8 mouse cellular contexts compared by ENCODE assay signal in the genomic region with DNA sequence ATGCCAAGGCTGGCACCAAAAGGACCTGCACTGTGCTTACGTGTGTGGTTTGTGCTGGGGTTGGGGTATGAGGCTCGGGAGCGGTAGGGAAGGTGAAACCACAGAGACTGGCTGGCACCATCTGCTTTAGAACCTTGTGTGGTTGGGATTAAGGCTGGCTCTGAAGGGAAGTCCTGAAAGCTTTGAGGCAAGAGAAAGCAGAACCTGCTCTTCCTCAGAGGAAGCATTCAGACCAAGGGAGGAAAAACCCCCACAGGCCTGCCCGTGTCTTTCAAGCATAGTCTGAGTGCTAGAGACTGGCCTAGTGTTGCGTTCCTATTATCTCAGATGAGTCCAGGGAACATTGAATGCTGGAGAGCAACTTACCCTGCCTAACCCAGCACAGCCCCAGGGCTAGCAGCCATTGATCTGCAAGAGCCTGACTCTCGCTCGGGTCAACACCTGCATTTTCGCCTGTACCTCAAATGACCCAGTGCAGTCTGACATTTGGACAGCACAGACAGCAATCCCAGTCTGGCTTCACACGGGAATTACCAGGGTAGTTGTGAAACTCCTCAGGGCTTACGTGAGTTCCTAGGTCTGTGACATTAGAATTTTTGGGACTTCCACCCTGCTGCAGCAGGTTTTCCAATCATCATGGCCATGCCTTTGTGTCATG. TPM values are rescaled to one million over a fixed set of nuclear protein-coding genes. Genes with fewer than 3 reads are reported as not detected.
DNase-seq lines count a peak whose midpoint lies in the region; ATAC-seq lines count a peak whose summit lies in the region.

No protein-coding gene starts in this region.

- H3K36me3 ChIP-seq in kidney, embryonic 16.5 days (ENCODE audit: insufficient read depth, low read length): no peaks in the 10 kb centered on the region
- H3K36me3 ChIP-seq in hindbrain, embryonic 11.5 days (ENCODE audit: control insufficient read depth, insufficient read depth, low read length): no peaks in the 10 kb centered on the region
- H3K36me3 ChIP-seq in midbrain, embryonic 16.5 days (ENCODE audit: control insufficient read depth, insufficient read depth, low read length): no peaks in the 10 kb centered on the region

- 79% methylated on average over 10 of the region's 10 CpGs for WGBS in kidney, embryonic 16.5 days
- WGBS in hindbrain, embryonic 11.5 days: 82% methylated on average over 10 of the region's 10 CpGs
- WGBS in midbrain, embryonic 16.5 days: 82% methylated on average over 10 of the region's 10 CpGs

- H3K27me3 ChIP-seq in kidney, embryonic 16.5 days (ENCODE audit: insufficient read depth, low read length): no peaks in the 10 kb centered on the region
- no peaks in the 10 kb centered on the region for H3K27me3 ChIP-seq in hindbrain, embryonic 11.5 days (ENCODE audit: control insufficient read depth, insufficient read depth, low read length)
- H3K27me3 ChIP-seq in midbrain, embryonic 16.5 days (ENCODE audit: control insufficient read depth, insufficient read depth, low read depth, low read length): no peaks in the 10 kb centered on the region

- peaks cover 16% of the 10 kb centered on the region for H3K4me1 ChIP-seq in kidney, embryonic 16.5 days (ENCODE audit: insufficient read depth, low read length)
- H3K4me1 ChIP-seq in hindbrain, embryonic 11.5 days (replicated peaks; ENCODE audit: control insufficient read depth, insufficient read depth, low read length): 0 out of 2 replicates have a peak, but pooled peaks cover 3% of the 10 kb centered on the region
- peaks cover 7% of the 10 kb centered on the region; the same call in 1 of the 2 replicates for H3K4me1 ChIP-seq in midbrain, embryonic 16.5 days (ENCODE audit: control insufficient read depth, insufficient read depth, low read length)

- no peak for DNase-seq in kidney, adult 18-20 months
- DNase-seq in brain, adult 2 months (ENCODE audit: low read depth, low spot score): peak; percentile 24
- DNase-seq in hindbrain, embryonic 11.5 days (ENCODE audit: low spot score): no peak
- DNase-seq in layer of hippocampus, adult 11-12 months (ENCODE audit: low spot score): no peak
- no peak for DNase-seq in spleen, adult 12 weeks (ENCODE audit: low spot score)
- DNase-seq in retina, postnatal 1 day: no peak

- peak overlapping the region; percentile 1; the same call in 1 of the 2 replicates for H3K27ac ChIP-seq in kidney, embryonic 16.5 days (ENCODE audit: low read length)
- H3K27ac ChIP-seq in hindbrain, embryonic 11.5 days (ENCODE audit: low read depth, low read length): peak overlapping the region; percentile 47; the same call in 1 of the 2 replicates
- H3K27ac ChIP-seq in midbrain, embryonic 16.5 days (ENCODE audit: low read length): peak overlapping the region; percentile 75

- peak overlapping the region; percentile 48 for H3K4me2 ChIP-seq in kidney, embryonic 16.5 days (replicated peaks; ENCODE audit: low read depth, low read length)
- H3K4me2 ChIP-seq in hindbrain, embryonic 11.5 days (replicated peaks; ENCODE audit: low read depth, low read length): no peak overlapping the region; the same call in 1 of the 2 replicates
- peak overlapping the region; percentile 34; the same call in 1 of the 2 replicates for H3K4me2 ChIP-seq in midbrain, embryonic 16.5 days (ENCODE audit: low read length)

- peak overlapping the region; percentile 64 for H3K9ac ChIP-seq in kidney, embryonic 16.5 days (replicated peaks; ENCODE audit: low read length)
- no peak overlapping the region for H3K9ac ChIP-seq in hindbrain, embryonic 11.5 days (ENCODE audit: low read depth, low read length)
- H3K9ac ChIP-seq in midbrain, embryonic 16.5 days (ENCODE audit: low read depth, low read length): no peak overlapping the region

- no peaks in the 10 kb centered on the region for H3K9me3 ChIP-seq in kidney, embryonic 16.5 days (ENCODE audit: low read length)
- H3K9me3 ChIP-seq in hindbrain, embryonic 11.5 days (ENCODE audit: control insufficient read depth, low read length): no peaks in the 10 kb centered on the region
- no peaks in the 10 kb centered on the region for H3K9me3 ChIP-seq in midbrain, embryonic 16.5 days (replicated peaks; ENCODE audit: control insufficient read depth, low read length, poor library complexity, severe bottlenecking)

- peak; percentile 17; the same call in 1 of the 2 replicates for ATAC-seq in kidney, embryonic 16.5 days (ENCODE audit: low FRiP score, low TSS enrichment)
- ATAC-seq in hindbrain, embryonic 11.5 days (ENCODE audit: low FRiP score): no peak
- no peak for ATAC-seq in midbrain, embryonic 16.5 days

- no peak overlapping the region; the same call in 1 of the 2 replicates for H3K4me3 ChIP-seq in kidney, embryonic 16.5 days (ENCODE audit: low read length)
- no peak overlapping the region for H3K4me3 ChIP-seq in hindbrain, embryonic 11.5 days (ENCODE audit: low read depth, low read length)
- no peak overlapping the region for H3K4me3 ChIP-seq in midbrain, embryonic 16.5 days (ENCODE audit: low read depth, low read length)

RNA-seq across cellular contexts. Expression of a gene that starts 0.5 kb away (rescaled TPM):
- 3.9 and 4.1 TPM in 2 replicates for polyA plus RNA-seq in kidney, embryonic 16.5 days (2015; fragmentation: Nextera tagmentation; extraction: Ambion mirVana)
- polyA plus RNA-seq in hindbrain, embryonic 11.5 days (2014; fragmentation: Nextera tagmentation; extraction: Ambion mirVana): 0.57 TPM in 2 replicates
- 2.2 and 2.9 TPM in 2 replicates for polyA plus RNA-seq in midbrain, embryonic 16.5 days (2015; fragmentation: Nextera tagmentation; extraction: Ambion mirVana)

RNA-seq across cellular contexts. Expression of a gene that starts 51.6 kb away (rescaled TPM):
- polyA plus RNA-seq in kidney, embryonic 16.5 days (2015; fragmentation: Nextera tagmentation; extraction: Ambion mirVana): 4.0 TPM in 2 replicates
- 3.3 and 5.6 TPM in 2 replicates for polyA plus RNA-seq in hindbrain, embryonic 11.5 days (2014; fragmentation: Nextera tagmentation; extraction: Ambion mirVana)
- 6.8 and 7.0 TPM in 2 replicates for polyA plus RNA-seq in midbrain, embryonic 16.5 days (2015; fragmentation: Nextera tagmentation; extraction: Ambion mirVana)

Comparison
In these comparisons a context has a peak if more than half of its experiments do, and no peak if none do; other contexts are left out.
1. H3K27ac ChIP-seq: peak in every context shown above with its lines; median percentile 75 in midbrain, embryonic 16.5 days; 47 in hindbrain, embryonic 11.5 days; 1 in kidney, embryonic 16.5 days.